Mouse (Mus musculus) forebrain, postnatal 0 days (tissue): ENCODE data around the gene Gsg1l. TPM values are rescaled to one million over a fixed set of nuclear protein-coding genes. Genes with fewer than 3 reads are reported as not detected.

Experiments
- ATAC-seq: fragments of 200-750 bp; cut with Nextera tagmentation; 2 replicates; pipeline ENCODE4 v1.8.0; 2017; ENCODE audit warnings: mild to moderate bottlenecking, moderate library complexity
- DNase-seq: peaks from one replicate; pipeline ENCODE4 v3.0.0-alpha.2; 2015
- H3K27ac ChIP-seq: fragments of 300-500 bp; sonication (generic); 2 replicates; pipeline ENCODE4 v1.5.1; 2014; ENCODE audit warnings: low read depth, mild to moderate bottlenecking, antibody characterized with exemption, low read length, moderate library complexity, mixed read lengths
- H3K27me3 ChIP-seq: fragments of 300-500 bp; sonication (generic); 2 replicates; pipeline ENCODE4 v1.6.1; 2014; ENCODE audit warnings: mild to moderate bottlenecking, low read length, mixed read lengths; ENCODE audit not compliant: insufficient read depth
- H3K36me3 ChIP-seq: fragments of 300-500 bp; sonication (generic); 2 replicates; pipeline ENCODE4 v1.6.1; 2014; ENCODE audit warnings: mild to moderate bottlenecking, moderate library complexity; ENCODE audit not compliant: insufficient read depth
- H3K4me1 ChIP-seq: fragments of 300-500 bp; sonication (generic); 2 replicates; pipeline ENCODE4 v1.6.1; 2014; ENCODE audit warnings: antibody characterized with exemption; ENCODE audit not compliant: insufficient read depth
- H3K4me2 ChIP-seq: fragments of 300-500 bp; sonication (generic); 2 replicates; pipeline ENCODE4 v1.6.1; 2014; ENCODE audit warnings: low read depth, mild to moderate bottlenecking, moderate library complexity
- H3K4me3 ChIP-seq: fragments of 300-500 bp; sonication (generic); 2 replicates; pipeline ENCODE4 v1.5.1; 2014; ENCODE audit warnings: low read depth, low read length, mixed read lengths
- H3K9ac ChIP-seq: fragments of 300-500 bp; sonication (generic); 2 replicates; pipeline ENCODE4 v1.6.1; 2014; ENCODE audit warnings: mild to moderate bottlenecking
- H3K9me3 ChIP-seq: fragments of 300-500 bp; sonication (generic); 2 replicates; pipeline ENCODE4 v1.6.1; 2016; ENCODE audit warnings: low read length
- CTCF ChIP-seq: sonication (generic); IDR thresholded peaks from 2 replicates; pipeline ENCODE4 v1.5.1; 2016; ENCODE audit warnings: antibody characterized with exemption, control low read depth, low read depth
- WGBS: fragments of 180-500 bp; shearing (Covaris S2); extraction: QIAGEN DNeasy Blood & Tissue Kit; methylation state at CpG from one replicate; pipeline ENCODE4 v1.1.7; 2014; 5-methylcytosine and 5-hydroxymethylcytosine counted together
- polyA plus RNA-seq: library from polyadenylated mRNA; unstranded; fragments of >200 nt; fragmentation: Nextera tagmentation; extraction: Ambion mirVana; gene quantifications from 2 replicates; pipeline ENCODE4 v1.2.1, GENCODE M21; 2015
- total RNA-seq: library from RNA; depleted of rRNA; stranded (reverse); fragments of >200 nt; gene quantifications from 2 replicates; pipeline ENCODE4 v1.2.3, GENCODE M21; 2014

Gene Gsg1l
- total and polyA plus RNA-seq, 2 experiments from 2014 or later, result 10.7 to 20.0 TPM

DNA sequence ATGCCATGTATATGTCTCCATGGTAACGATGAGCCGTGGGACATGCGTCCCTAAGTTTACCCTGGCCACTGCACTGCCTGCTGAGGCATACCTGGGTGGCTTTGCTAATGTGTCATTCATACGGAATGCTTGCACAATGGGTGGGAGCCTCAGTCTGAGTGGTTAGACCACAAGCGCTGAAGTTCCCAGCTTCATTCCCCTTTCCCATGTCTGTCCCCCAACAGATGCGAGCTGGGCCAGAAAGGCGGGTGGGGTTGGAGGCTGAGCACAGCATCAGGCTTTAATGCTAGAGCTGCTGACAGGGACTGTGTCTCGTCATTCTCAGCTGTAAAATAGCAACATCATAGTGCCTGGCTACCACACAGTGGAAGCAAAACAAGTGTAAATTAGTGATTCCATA is 136.3 kb downstream of the Gsg1l start:
- H3K27ac ChIP-seq, result no peak overlapping the region
- TF ChIP-seq CTCF, result no peak
- H3K4me2 ChIP-seq, result no peak overlapping the region
- H3K36me3 ChIP-seq, result no peaks in the 10 kb centered on the region
- WGBS, result 57% methylated on average over 8 of the region's 8 CpGs
- no peaks in the 10 kb centered on the region; the same call in 1 of the 2 replicates for H3K4me1 ChIP-seq
- no peaks in the 10 kb centered on the region for H3K27me3 ChIP-seq
- H3K9me3 ChIP-seq, result no peaks in the 10 kb centered on the region
- no peak overlapping the region for H3K9ac ChIP-seq
- DNase-seq (no peak), ATAC-seq (no peak)
- H3K4me3 ChIP-seq, result no peak overlapping the region

DNA sequence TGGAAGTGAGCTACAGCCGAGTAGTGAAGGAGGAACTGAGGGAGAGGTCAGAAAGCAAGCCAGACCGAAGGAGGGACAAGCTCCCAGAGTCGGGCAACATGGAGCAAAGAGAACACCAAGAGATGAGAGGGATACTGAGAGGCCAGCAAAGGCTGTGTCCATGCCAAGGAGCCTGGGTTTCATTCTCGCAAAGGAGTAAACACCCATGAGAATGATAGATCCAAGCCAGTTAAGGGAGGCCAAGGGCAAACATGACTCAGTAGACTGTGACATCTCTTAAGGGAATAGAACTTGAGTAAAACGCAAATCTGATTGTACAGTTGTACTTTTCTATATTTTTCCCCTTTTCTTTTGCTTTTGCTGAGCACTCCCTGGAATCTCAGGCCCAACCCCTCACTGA is 137.6 kb downstream of the Gsg1l start:
- no peak overlapping the region for H3K9ac ChIP-seq
- DNase-seq (no peak), ATAC-seq (no peak)
- no peaks in the 10 kb centered on the region for H3K9me3 ChIP-seq
- no peaks in the 10 kb centered on the region; the same call in 1 of the 2 replicates for H3K4me1 ChIP-seq
- no peak overlapping the region for H3K27ac ChIP-seq
- H3K4me2 ChIP-seq, result no peak overlapping the region
- H3K36me3 ChIP-seq, result no peaks in the 10 kb centered on the region
- WGBS, result 88% methylated on average over 5 of the region's 5 CpGs
- no peak overlapping the region for H3K4me3 ChIP-seq
- H3K27me3 ChIP-seq, result no peaks in the 10 kb centered on the region
- no peak for TF ChIP-seq CTCF

DNA sequence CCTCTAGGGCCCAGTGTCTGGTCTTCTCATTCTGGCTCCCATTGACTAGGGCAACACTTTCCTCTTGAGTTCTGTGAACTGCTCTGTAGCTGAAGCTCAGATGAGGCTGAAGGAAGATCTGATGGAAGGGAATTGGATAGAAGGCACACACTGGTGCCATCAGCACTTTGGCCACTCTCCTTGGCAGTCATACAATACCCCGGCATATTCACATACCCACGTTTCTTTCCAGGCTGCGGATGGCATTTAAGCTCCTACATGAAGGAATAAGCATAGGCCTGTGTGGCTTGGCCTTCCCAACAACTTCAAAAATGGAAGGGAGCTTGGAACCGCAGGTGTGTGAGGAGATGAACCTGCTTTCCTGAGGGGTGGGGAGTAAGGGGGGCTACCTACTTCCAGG is 138.7 kb downstream of the Gsg1l start:
- WGBS, result 79% methylated on average over 4 of the region's 4 CpGs
- H3K27me3 ChIP-seq, result no peaks in the 10 kb centered on the region

DNA sequence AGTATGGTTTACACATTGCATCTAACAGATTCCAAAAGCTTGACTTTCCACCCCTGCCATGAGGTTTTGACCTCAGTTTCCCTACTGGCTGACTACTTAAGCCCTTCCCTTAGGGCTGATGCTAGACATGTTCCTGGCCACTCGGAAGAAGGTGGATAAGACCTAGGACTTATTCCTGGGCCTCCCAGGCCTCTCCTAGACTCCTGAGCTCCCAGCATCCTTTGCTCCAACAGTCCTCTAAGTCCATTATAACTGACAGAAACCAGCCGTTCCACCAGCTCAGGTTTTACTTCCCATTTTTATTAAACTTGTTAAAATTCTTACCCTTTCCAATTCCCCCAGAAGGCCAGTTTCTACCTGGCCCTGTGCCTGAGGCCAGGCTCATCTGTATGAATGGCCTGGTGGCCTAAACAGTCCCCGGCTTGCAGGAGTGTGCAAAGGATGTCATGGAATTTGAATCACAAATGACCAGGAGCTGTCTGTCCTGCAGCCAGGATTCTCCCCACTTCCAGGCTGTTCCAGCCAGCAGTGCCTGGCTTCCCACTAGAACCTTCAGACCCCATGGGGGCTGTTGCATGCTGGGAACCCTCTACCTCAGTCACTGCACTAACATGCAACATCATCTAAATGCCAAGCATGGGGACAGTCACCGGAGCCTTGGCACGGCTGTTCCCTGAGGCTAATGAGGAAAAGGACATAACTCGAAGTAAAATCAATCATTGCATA is 139.7 kb downstream of the Gsg1l start:
- no peak for TF ChIP-seq CTCF
- DNase-seq (no peak), ATAC-seq (no peak)

More for the DNA sequence above, 138.7 kb downstream of the Gsg1l start:
- no peak overlapping the region for H3K9ac ChIP-seq
- H3K4me3 ChIP-seq, result no peak overlapping the region
- no peaks in the 10 kb centered on the region for H3K9me3 ChIP-seq
- H3K4me1 ChIP-seq, result no peaks in the 10 kb centered on the region; the same call in 1 of the 2 replicates
- H3K27ac ChIP-seq, result no peak overlapping the region
- TF ChIP-seq CTCF, result no peak
- no peaks in the 10 kb centered on the region for H3K36me3 ChIP-seq
- DNase-seq (no peak), ATAC-seq (no peak)
- no peak overlapping the region for H3K4me2 ChIP-seq

DNA sequence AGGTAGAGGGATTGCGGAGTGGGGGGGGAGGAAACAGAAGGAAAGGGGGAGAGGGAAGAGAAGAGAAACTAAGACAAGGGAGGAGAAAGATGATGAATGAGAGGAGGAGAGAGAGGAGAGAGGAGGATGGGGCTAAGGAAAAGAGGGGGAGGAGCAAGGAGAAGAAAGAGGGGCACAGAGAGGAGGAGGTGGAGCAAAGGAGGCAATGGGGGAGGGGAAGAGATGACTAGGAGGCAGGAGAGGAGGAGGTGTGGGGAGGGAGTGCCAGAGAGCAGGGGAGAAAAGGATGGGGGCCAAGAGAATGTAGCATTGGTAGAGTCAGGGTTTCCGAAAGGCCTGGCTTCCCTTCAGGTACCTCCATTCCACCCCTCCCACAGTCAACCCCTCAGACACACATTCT is 147.9 kb downstream of the Gsg1l start:
- Histone ChIP-seq H3K4me3 (no peak overlapping the region), H3K4me1 (peaks cover 11% of the 10 kb centered on the region; the same call in 1 of the 2 replicates), H3K27ac (no peak overlapping the region), H3K9me3 (no peaks in the 10 kb centered on the region), H3K9ac (no peak overlapping the region), H3K27me3 (no peaks in the 10 kb centered on the region), H3K36me3 (no peaks in the 10 kb centered on the region), H3K4me2 (no peak overlapping the region)
- DNase-seq (no peak), ATAC-seq (no peak)
- WGBS, result 36% methylated on average over 2 of the region's 2 CpGs
- no peak for TF ChIP-seq CTCF

More for the DNA sequence above, 139.7 kb downstream of the Gsg1l start:
- Histone ChIP-seq H3K36me3 (no peaks in the 10 kb centered on the region), H3K9me3 (no peaks in the 10 kb centered on the region), H3K4me3 (no peak overlapping the region), H3K4me2 (no peak overlapping the region), H3K27me3 (no peaks in the 10 kb centered on the region), H3K27ac (no peak overlapping the region), H3K4me1 (no peaks in the 10 kb centered on the region; the same call in 1 of the 2 replicates), H3K9ac (no peak overlapping the region)
- whole genome bisulfite sequencing, result 63% methylated on average over 6 of the region's 6 CpGs

DNA sequence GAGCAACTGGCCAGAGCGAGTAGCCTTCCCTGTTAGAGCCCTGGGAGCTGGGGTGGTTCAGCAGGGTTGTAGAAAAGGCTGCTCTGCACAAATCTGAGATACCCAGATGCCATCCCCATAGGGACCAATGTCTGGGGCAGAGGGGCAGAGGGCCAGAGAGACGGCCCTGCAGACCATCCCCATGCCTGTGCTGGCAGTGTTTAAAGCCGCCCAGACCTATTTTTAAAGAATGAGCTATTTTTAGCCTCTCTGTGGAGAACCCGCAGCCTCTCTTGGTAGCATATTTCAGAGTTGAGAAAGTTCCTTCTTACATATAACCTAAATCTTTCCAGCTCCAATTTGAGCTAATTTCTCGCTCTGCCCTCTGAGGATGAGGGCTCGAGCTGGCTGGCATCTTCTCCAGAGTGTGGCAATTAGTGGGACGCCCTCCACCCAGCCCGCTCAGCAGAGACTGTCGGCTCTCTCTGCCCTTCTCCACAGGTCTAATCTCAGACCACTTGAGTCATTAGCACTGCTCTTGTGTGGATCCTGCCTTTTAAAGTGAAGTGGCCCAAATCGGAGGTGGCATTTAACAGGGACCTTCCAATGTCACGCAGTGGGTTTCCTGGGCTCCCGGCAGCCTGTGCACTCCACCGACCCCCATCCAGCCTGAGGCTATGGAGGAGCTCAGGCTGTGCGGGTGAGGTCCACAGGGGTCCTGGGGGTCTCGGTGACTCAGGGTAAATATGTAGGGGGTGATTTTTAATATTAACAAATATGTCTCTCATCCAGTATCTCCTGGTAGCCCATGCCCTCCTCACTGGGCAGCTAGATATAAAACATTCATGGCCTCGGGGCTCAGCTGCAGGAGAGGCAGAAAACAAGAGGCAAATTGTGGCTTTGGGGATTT is 148.6 kb downstream of the Gsg1l start:
- no peaks in the 10 kb centered on the region for H3K27me3 ChIP-seq
- peak overlapping the region; percentile 15; the same call in 1 of the 2 replicates for H3K4me2 ChIP-seq
- no peaks in the 10 kb centered on the region for H3K9me3 ChIP-seq
- no peak; the same call in none of the 2 replicates for ATAC-seq
- WGBS, result 8% methylated on average over 16 of the region's 16 CpGs
- H3K9ac ChIP-seq, result 0 out of 2 replicates have a peak overlapping the region, but pooled peaks have one; percentile 6
- no peak overlapping the region for H3K4me3 ChIP-seq
- no peak for TF ChIP-seq CTCF
- no peak for DNase-seq
- peaks cover 11% of the 10 kb centered on the region; the same call in 1 of the 2 replicates for H3K4me1 ChIP-seq
- H3K27ac ChIP-seq, result no peak overlapping the region
- H3K36me3 ChIP-seq, result no peaks in the 10 kb centered on the region
